Mouse (Mus musculus) cerebellum, postnatal 10 days (tissue): Measurements from ENCODE around the gene Cyp2t4.

Experiments used
- DNase-seq, 2 experiments: peaks; one replicate each; pipeline ENCODE4 v3.0.0; 2021; ENCODE audit warnings: mixed read lengths in 2 of 2

The Cyp2t4 gene

GRCm38 (mm10) chr7:27153205-27153764 lies at the start of gene Cyp2t4:
Cyp2t4 (plus strand) TSS chr7:27153714.
- peak; percentile 59 to 61 for DNase-seq

- DNase-seq = no peak
Measured at GRCm38 (mm10) chr7:27104882-27105281, 48.6 kb upstream of the Cyp2t4 start.

GRCm38 (mm10) chr7:27110327-27110726 lies 43.2 kb upstream of the Cyp2t4 start:
- no peak for DNase-seq

GRCm38 (mm10) chr7:27111038-27111437 lies 42.5 kb upstream of the Cyp2t4 start:
- no peak for DNase-seq

GRCm38 (mm10) chr7:27111987-27112386 lies 41.5 kb upstream of the Cyp2t4 start:
- DNase-seq = no peak

GRCm38 (mm10) chr7:27118033-27118511 lies 35.4 kb upstream of the Cyp2t4 start:
- DNase-seq = no peak

- no peak for DNase-seq
Measured at GRCm38 (mm10) chr7:27119676-27120075, 33.8 kb upstream of the Cyp2t4 start, which contains the start of gene Cyp2f2. Cyp2f2 (plus strand) TSS chr7:27119909.

GRCm38 (mm10) chr7:27124305-27124832 lies 29.1 kb upstream of the Cyp2t4 start:
- DNase-seq = no peak

- no peak for DNase-seq
Measured at GRCm38 (mm10) chr7:27124969-27125368, 28.5 kb upstream of the Cyp2t4 start.

GRCm38 (mm10) chr7:27128162-27128561 lies 25.4 kb upstream of the Cyp2t4 start:
- peak; percentile 53 to 56 for DNase-seq

- no peak for DNase-seq
Measured at GRCm38 (mm10) chr7:27128946-27129345, 24.6 kb upstream of the Cyp2t4 start.

- peak in 1 of 2 experiments; percentile 21 for DNase-seq
Measured at GRCm38 (mm10) chr7:27129811-27130210, 23.7 kb upstream of the Cyp2t4 start.

GRCm38 (mm10) chr7:27130521-27131370 lies 22.8 kb upstream of the Cyp2t4 start:
- no peak for DNase-seq

- DNase-seq = no peak
Measured at GRCm38 (mm10) chr7:27131387-27131786, 22.1 kb upstream of the Cyp2t4 start.

- DNase-seq = peak; percentile 87 to 91
Measured at GRCm38 (mm10) chr7:27132588-27132987, 20.9 kb upstream of the Cyp2t4 start.

- DNase-seq = peak; percentile 41 to 47
Measured at GRCm38 (mm10) chr7:27133156-27133555, 20.4 kb upstream of the Cyp2t4 start.

- no peak for DNase-seq
Measured at GRCm38 (mm10) chr7:27133757-27134156, 19.8 kb upstream of the Cyp2t4 start.

GRCm38 (mm10) chr7:27136410-27136996 lies 17.0 kb upstream of the Cyp2t4 start:
- no peak for DNase-seq

- DNase-seq = peak; percentile 51 to 65
Measured at GRCm38 (mm10) chr7:27156005-27156404, 2.5 kb downstream of the Cyp2t4 start.

GRCm38 (mm10) chr7:27158171-27158570 lies 4.7 kb downstream of the Cyp2t4 start:
- DNase-seq = no peak

GRCm38 (mm10) chr7:27159256-27159655 lies 5.7 kb downstream of the Cyp2t4 start:
- DNase-seq = no peak

- DNase-seq = peak; percentile 93 to 96
Measured at GRCm38 (mm10) chr7:27159882-27160281, 6.4 kb downstream of the Cyp2t4 start.

- DNase-seq = no peak
Measured at GRCm38 (mm10) chr7:27160921-27161320, 7.4 kb downstream of the Cyp2t4 start.
